Mouse (Mus musculus): ENCODE measurements at regions not wholly inside any gene's neighbourhood (a gene's known extent, or its start where the extent isn't known, plus 50 kb on each side); places are given as distances from the start of the nearest gene placed in this dataset.

DNA sequence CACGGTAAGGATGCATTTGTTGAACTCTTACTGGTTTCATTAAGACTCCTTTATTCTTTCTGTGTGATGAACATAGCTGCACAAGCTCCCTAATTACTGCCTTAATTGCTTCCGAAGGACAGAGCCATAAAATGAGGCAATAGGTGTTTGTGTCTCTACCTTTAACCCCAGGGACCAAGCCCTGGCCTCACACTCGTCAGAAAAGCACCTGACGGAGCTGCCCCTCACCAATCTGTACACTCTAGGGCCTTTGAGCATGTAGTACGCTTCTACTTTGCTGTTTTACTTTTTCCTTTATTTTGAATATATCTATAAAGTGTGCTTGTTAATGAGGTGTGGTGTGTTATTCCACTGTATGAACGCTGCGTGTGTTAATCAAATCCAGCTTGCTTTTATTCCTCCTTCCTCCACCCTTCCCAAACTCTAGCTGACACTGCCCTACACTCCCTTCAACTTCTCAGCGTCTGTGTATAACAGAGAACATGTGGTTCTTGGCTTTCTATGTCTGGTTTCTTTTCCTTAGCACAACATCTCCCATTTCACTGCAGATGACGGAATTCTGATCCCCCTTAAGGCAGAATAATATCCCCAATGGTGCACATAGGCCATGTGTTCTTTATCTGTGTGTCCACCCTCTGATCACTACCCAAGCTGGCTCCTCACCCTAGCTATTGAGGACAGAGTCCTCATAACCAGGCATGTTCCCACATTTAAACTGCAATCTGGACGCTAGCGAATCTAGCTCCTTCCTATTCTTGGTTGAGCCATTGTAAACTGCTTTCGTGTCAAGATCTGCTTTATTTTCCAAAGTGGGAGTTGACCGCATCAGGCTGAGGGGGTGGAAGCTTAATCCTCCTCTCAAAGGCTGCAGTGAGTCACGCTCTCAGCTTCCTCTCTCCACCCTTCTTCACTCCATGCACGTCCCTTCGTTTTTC, 52.5 kb upstream of the Nfe2l2 start:
- TF ChIP-seq CTCF (IDR thresholded peaks at IDR 0.05; ENCODE audit: control insufficient read depth, insufficient read depth, insufficient replicate concordance, low read depth, low read length) = no peak
- TF ChIP-seq POLR2A (IDR thresholded peaks at IDR 0.05; ENCODE audit: control insufficient read depth, low read depth, low read length) = no peak
